Mouse (Mus musculus): ENCODE measurements at regions not wholly inside any gene's neighbourhood (a gene's known extent, or its start where the extent isn't known, plus 50 kb on each side); places are given as distances from the start of the nearest gene placed in this dataset.

GRCm38 (mm10) chr1:108649588-108650378 is 1060.0 kb downstream of the Serpinb8 start:
- Histone ChIP-seq H3K27ac (peak overlapping the region; percentile 20), H3K4me1 (replicated peaks; ENCODE audit: control insufficient read depth, insufficient read depth, low read length) (0 out of 2 replicates have a peak, but pooled peaks cover 3% of the 10 kb centered on the region), H3K4me2 (replicated peaks) (no peak overlapping the region), H3K4me3 (replicated peaks; ENCODE audit: low read length) (no peak overlapping the region), H3K27me3 (ENCODE audit: control insufficient read depth, insufficient read depth, low read length) (no peaks in the 10 kb centered on the region), H3K9me3 (ENCODE audit: control insufficient read depth, low read length) (no peaks in the 10 kb centered on the region), H3K9ac (no peak overlapping the region), H3K36me3 (replicated peaks; ENCODE audit: control insufficient read depth, insufficient read depth) (no peaks in the 10 kb centered on the region)
- ATAC-seq (ENCODE audit: low FRiP score) (peak; percentile 77; the same call in 1 of the 2 replicates), DNase-seq (ENCODE audit: low spot score) (peak; percentile 24)
- 45% methylated on average over 6 of the region's 6 CpGs for WGBS

GRCm38 (mm10) chr1:108671026-108671425 is 1081.2 kb downstream of the Serpinb8 start:
- WGBS = 100% methylated on average over 2 of the region's 2 CpGs
- no peak for ATAC-seq (ENCODE audit: low FRiP score)

More at GRCm38 (mm10) chr1:108671026-108671425, 1081.2 kb downstream of the Serpinb8 start:
- Histone ChIP-seq H3K27me3 (ENCODE audit: control insufficient read depth, insufficient read depth, low read length) (no peaks in the 10 kb centered on the region), H3K27ac (no peak overlapping the region), H3K9me3 (ENCODE audit: control insufficient read depth, low read length) (no peaks in the 10 kb centered on the region), H3K4me2 (replicated peaks) (no peak overlapping the region), H3K4me1 (replicated peaks; ENCODE audit: control insufficient read depth, insufficient read depth, low read length) (no peaks in the 10 kb centered on the region), H3K36me3 (replicated peaks; ENCODE audit: control insufficient read depth, insufficient read depth) (no peaks in the 10 kb centered on the region), H3K4me3 (replicated peaks; ENCODE audit: low read length) (no peak overlapping the region), H3K9ac (no peak overlapping the region)
- DNase-seq (ENCODE audit: low spot score) = no peak

Measured in hindbrain, embryonic 14.5 days (tissue).